Mouse (Mus musculus) heart, embryonic 10.5 days (tissue): ENCODE results near the gene Tmem219. TPM values are rescaled to one million over a fixed set of nuclear protein-coding genes. Genes with fewer than 3 reads are reported as not detected.

Source experiments
- DNase-seq: peaks from one replicate; pipeline ENCODE4 v3.0.0-alpha.2; 2017; ENCODE audit warnings: low spot score
- H3K27ac ChIP-seq: fragments of 300-500 bp; sonication (generic); 2 replicates; pipeline ENCODE4 v1.5.1; 2016; ENCODE audit warnings: mild to moderate bottlenecking
- H3K27me3 ChIP-seq: fragments of 300-500 bp; sonication (generic); 2 replicates; pipeline ENCODE4 v1.6.1; 2016; ENCODE audit warnings: mild to moderate bottlenecking; ENCODE audit not compliant: poor library complexity, insufficient read depth, severe bottlenecking
- H3K36me3 ChIP-seq: fragments of 300-500 bp; sonication (generic); 2 replicates; pipeline ENCODE4 v1.6.1; 2016; ENCODE audit warnings: mild to moderate bottlenecking, moderate library complexity
- H3K4me1 ChIP-seq: fragments of 300-500 bp; sonication (generic); 2 replicates; pipeline ENCODE4 v1.6.1; 2016; ENCODE audit warnings: mild to moderate bottlenecking
- H3K4me3 ChIP-seq: fragments of 300-500 bp; sonication (generic); 2 replicates; pipeline ENCODE4 v1.5.1; 2016; ENCODE audit warnings: mild to moderate bottlenecking, moderate library complexity
- H3K9me3 ChIP-seq: fragments of 300-500 bp; sonication (generic); 2 replicates; pipeline ENCODE4 v1.6.1; 2016; ENCODE audit warnings: mild to moderate bottlenecking, moderate library complexity
- WGBS: fragments of 180-500 bp; shearing (Covaris S2); methylation state at CpG from one replicate; pipeline ENCODE4 v1.1.7; 2016; 5-methylcytosine and 5-hydroxymethylcytosine counted together
- polyA plus RNA-seq: library from polyadenylated mRNA; unstranded; fragments of >200 nt; fragmentation: Nextera tagmentation; extraction: Ambion mirVana; gene quantifications from 2 replicates; pipeline ENCODE4 v1.2.1, GENCODE M21; 2016

The Tmem219 gene
- polyA plus RNA-seq, 1 experiment from 2014 or later: 20.7 TPM

- DNase-seq: no peak
- no peak overlapping the region for H3K4me3 ChIP-seq
- WGBS: 97% methylated on average over 2 of the region's 2 CpGs
These were observed 52.2 kb downstream of the Tmem219 start for GRCm38 (mm10) chr7:126870520-126870891.

GRCm38 (mm10) chr7:126869780-126870519, 52.8 kb downstream of the Tmem219 start:
- H3K27ac ChIP-seq: no peak overlapping the region
- no peak overlapping the region for H3K4me3 ChIP-seq
- 0 out of 2 replicates have a peak, but pooled peaks cover 3% of the 10 kb centered on the region for H3K4me1 ChIP-seq
- 92% methylated on average over 23 of the region's 23 CpGs for WGBS
- H3K27me3 ChIP-seq: no peaks in the 10 kb centered on the region
- no peak for DNase-seq
- H3K9me3 ChIP-seq: no peaks in the 10 kb centered on the region
- peaks cover 99% of the 10 kb centered on the region for H3K36me3 ChIP-seq

More at GRCm38 (mm10) chr7:126870520-126870891, 52.2 kb downstream of the Tmem219 start:
- peaks cover 99% of the 10 kb centered on the region for H3K36me3 ChIP-seq
- no peaks in the 10 kb centered on the region for H3K27me3 ChIP-seq
- no peaks in the 10 kb centered on the region for H3K9me3 ChIP-seq
- 0 out of 2 replicates have a peak, but pooled peaks cover 3% of the 10 kb centered on the region for H3K4me1 ChIP-seq
- no peak overlapping the region for H3K27ac ChIP-seq

GRCm38 (mm10) chr7:126868003-126868402, 54.7 kb downstream of the Tmem219 start:
- Histone ChIP-seq H3K4me3 (no peak overlapping the region), H3K9me3 (no peaks in the 10 kb centered on the region), H3K27ac (no peak overlapping the region), H3K27me3 (no peaks in the 10 kb centered on the region), H3K4me1 (peaks cover 18% of the 10 kb centered on the region), H3K36me3 (peaks cover 98% of the 10 kb centered on the region)
- DNase-seq: no peak
- WGBS: 85% methylated on average over 12 of the region's 12 CpGs

- Histone ChIP-seq H3K4me1 (peaks cover 23% of the 10 kb centered on the region), H3K27ac (no peak overlapping the region), H3K36me3 (peaks cover 94% of the 10 kb centered on the region), H3K9me3 (no peaks in the 10 kb centered on the region), H3K27me3 (no peaks in the 10 kb centered on the region), H3K4me3 (no peak overlapping the region)
- no peak for DNase-seq
- 88% methylated on average over 2 of the region's 2 CpGs for WGBS
These were observed 55.2 kb downstream of the Tmem219 start for GRCm38 (mm10) chr7:126867534-126867933.

GRCm38 (mm10) chr7:126863791-126864190, 58.9 kb downstream of the Tmem219 start:
- peak overlapping the region; percentile 91 for H3K27ac ChIP-seq
- WGBS: 76% methylated on average over 6 of the region's 6 CpGs
- H3K27me3 ChIP-seq: no peaks in the 10 kb centered on the region
- no peak for DNase-seq
- H3K4me1 ChIP-seq: peaks cover 30% of the 10 kb centered on the region
- no peaks in the 10 kb centered on the region for H3K9me3 ChIP-seq
- peak overlapping the region; percentile 76 for H3K4me3 ChIP-seq
- peaks cover 71% of the 10 kb centered on the region for H3K36me3 ChIP-seq

GRCm38 (mm10) chr7:126862147-126862784, 60.5 kb downstream of the Tmem219 start, which contains the start of gene Ino80e:
TSS of gene Ino80e (minus strand) at chr7:126862377.
- WGBS: 0% methylated on average over 41 of the region's 41 CpGs
- Histone ChIP-seq H3K4me3 (peak within 1 kb of the TSS; percentile 76), H3K27me3 (no peaks in the 10 kb centered on the region), H3K4me1 (peaks cover 30% of the 10 kb centered on the region), H3K9me3 (no peaks in the 10 kb centered on the region), H3K27ac (peak within 1 kb of the TSS; percentile 91), H3K36me3 (peaks cover 71% of the 10 kb centered on the region)
- peak; percentile 97 for DNase-seq

- Histone ChIP-seq H3K27me3 (no peaks in the 10 kb centered on the region), H3K27ac (peak within 1 kb of the TSS; percentile 91), H3K4me1 (peaks cover 32% of the 10 kb centered on the region), H3K36me3 (peaks cover 71% of the 10 kb centered on the region), H3K9me3 (no peaks in the 10 kb centered on the region), H3K4me3 (peak within 1 kb of the TSS; percentile 76)
- 2% methylated on average over 42 of the region's 42 CpGs for WGBS
- DNase-seq: peak; percentile 98
These were observed 61.1 kb downstream of the Tmem219 start, which contains the start of gene Hirip3 for GRCm38 (mm10) chr7:126861429-126862130. TSS of gene Hirip3 (plus strand) at chr7:126861972.

GRCm38 (mm10) chr7:126860987-126861386, 61.7 kb downstream of the Tmem219 start:
- Histone ChIP-seq H3K4me3 (peak overlapping the region; percentile 76), H3K27me3 (no peaks in the 10 kb centered on the region), H3K27ac (peak overlapping the region; percentile 91), H3K9me3 (no peaks in the 10 kb centered on the region), H3K4me1 (peaks cover 32% of the 10 kb centered on the region), H3K36me3 (peaks cover 71% of the 10 kb centered on the region)
- no peak for DNase-seq
- WGBS: 65% methylated on average over 5 of the region's 5 CpGs

GRCm38 (mm10) chr7:126856741-126857420, 65.8 kb downstream of the Tmem219 start:
- H3K4me3 ChIP-seq: no peak overlapping the region
- whole genome bisulfite sequencing: 75% methylated on average over 9 of the region's 9 CpGs
- H3K36me3 ChIP-seq: peaks cover 83% of the 10 kb centered on the region
- no peak for DNase-seq
- H3K9me3 ChIP-seq: no peaks in the 10 kb centered on the region
- peaks cover 10% of the 10 kb centered on the region; the same call in 1 of the 2 replicates for H3K27me3 ChIP-seq
- no peak overlapping the region for H3K27ac ChIP-seq
- peaks cover 10% of the 10 kb centered on the region for H3K4me1 ChIP-seq

- no peak overlapping the region for H3K27ac ChIP-seq
- peaks cover 19% of the 10 kb centered on the region for H3K27me3 ChIP-seq
- H3K36me3 ChIP-seq: peaks cover 88% of the 10 kb centered on the region
- DNase-seq: no peak
- H3K9me3 ChIP-seq: no peaks in the 10 kb centered on the region
- H3K4me1 ChIP-seq: peaks cover 8% of the 10 kb centered on the region
- H3K4me3 ChIP-seq: no peak overlapping the region
- WGBS: 81% methylated on average over 3 of the region's 3 CpGs
These were observed 67.1 kb downstream of the Tmem219 start for GRCm38 (mm10) chr7:126855641-126856040.

GRCm38 (mm10) chr7:126853454-126853853, 69.3 kb downstream of the Tmem219 start:
- no peaks in the 10 kb centered on the region for H3K9me3 ChIP-seq
- peaks cover 70% of the 10 kb centered on the region for H3K36me3 ChIP-seq
- peaks cover 41% of the 10 kb centered on the region for H3K27me3 ChIP-seq
- no peak overlapping the region for H3K27ac ChIP-seq
- no peak for DNase-seq
- peaks cover 24% of the 10 kb centered on the region for H3K4me1 ChIP-seq
- H3K4me3 ChIP-seq: no peak overlapping the region
- WGBS: 92% methylated on average over 5 of the region's 5 CpGs

GRCm38 (mm10) chr7:126851192-126851591, 71.5 kb downstream of the Tmem219 start:
- Histone ChIP-seq H3K4me3 (no peak overlapping the region), H3K36me3 (peaks cover 48% of the 10 kb centered on the region), H3K27ac (no peak overlapping the region; the same call in 1 of the 2 replicates), H3K4me1 (peaks cover 35% of the 10 kb centered on the region), H3K9me3 (no peaks in the 10 kb centered on the region), H3K27me3 (peaks cover 63% of the 10 kb centered on the region)
- WGBS: 41% methylated on average over 12 of the region's 12 CpGs
- no peak for DNase-seq
